Mouse (Mus musculus): ENCODE measurements at regions not wholly inside any gene's neighbourhood (a gene's known extent, or its start where the extent isn't known, plus 50 kb on each side); places are given as distances from the start of the nearest gene placed in this dataset.
"Not testable (repeated sequence)": the region's sequence is repeated elsewhere in the genome, so short reads cannot be mapped to it uniquely, and the experiment has no call there.

GRCm38 (mm10) chr14:74201710-74202109 is 438.9 kb upstream of the Htr2a start:
- DNase-seq (ENCODE audit: low spot score): no peak

- no peak for DNase-seq (ENCODE audit: low spot score)
Measured at GRCm38 (mm10) chr14:74205011-74205410, 435.6 kb upstream of the Htr2a start.

GRCm38 (mm10) chr14:74217914-74218446 is 422.7 kb upstream of the Htr2a start:
- no peak for DNase-seq (ENCODE audit: low spot score)

- DNase-seq (ENCODE audit: low spot score): no peak
Measured at GRCm38 (mm10) chr14:74219761-74220160, 420.9 kb upstream of the Htr2a start.

GRCm38 (mm10) chr14:74222093-74222492 is 418.5 kb upstream of the Htr2a start:
- DNase-seq (ENCODE audit: low spot score): no peak

GRCm38 (mm10) chr14:74229560-74230187 is 411.0 kb upstream of the Htr2a start:
- no peak for DNase-seq (ENCODE audit: low spot score)

GRCm38 (mm10) chr14:74240212-74240611 is 400.4 kb upstream of the Htr2a start:
- no peak for DNase-seq (ENCODE audit: low spot score)

- no peak for DNase-seq (ENCODE audit: low spot score)
Measured at GRCm38 (mm10) chr14:74249263-74249878, 391.3 kb upstream of the Htr2a start.

- DNase-seq (ENCODE audit: low spot score): no peak
Measured at GRCm38 (mm10) chr14:74250021-74250420, 390.6 kb upstream of the Htr2a start.

GRCm38 (mm10) chr14:74252189-74253145 is 388.2 kb upstream of the Htr2a start:
- no peak for DNase-seq (ENCODE audit: low spot score)

GRCm38 (mm10) chr14:74255000-74255399 is 385.6 kb upstream of the Htr2a start:
- no peak for DNase-seq (ENCODE audit: low spot score)

GRCm38 (mm10) chr14:74259437-74259836 is 381.2 kb upstream of the Htr2a start:
- DNase-seq (ENCODE audit: low spot score): no peak

GRCm38 (mm10) chr14:74267086-74267485 is 373.6 kb upstream of the Htr2a start:
- DNase-seq (ENCODE audit: low spot score): no peak

- DNase-seq (ENCODE audit: low spot score): no peak
Measured at GRCm38 (mm10) chr14:74294560-74294959, 346.1 kb upstream of the Htr2a start.

GRCm38 (mm10) chr14:74304483-74304882 is 336.2 kb upstream of the Htr2a start:
- no peak for DNase-seq (ENCODE audit: low spot score)

- no peak for DNase-seq (ENCODE audit: low spot score)
Measured at GRCm38 (mm10) chr14:74306717-74307307, 333.8 kb upstream of the Htr2a start.

GRCm38 (mm10) chr14:74309451-74309850 is 331.2 kb upstream of the Htr2a start:
- not testable (repeated sequence) for DNase-seq (ENCODE audit: low spot score)

GRCm38 (mm10) chr14:74327291-74327690 is 313.3 kb upstream of the Htr2a start:
- no peak for DNase-seq (ENCODE audit: low spot score)

- no peak for DNase-seq (ENCODE audit: low spot score)
Measured at GRCm38 (mm10) chr14:74350751-74351150, 289.9 kb upstream of the Htr2a start.

GRCm38 (mm10) chr14:74352286-74352685 is 288.4 kb upstream of the Htr2a start:
- no peak for DNase-seq (ENCODE audit: low spot score)

GRCm38 (mm10) chr14:74358730-74359444 is 281.8 kb upstream of the Htr2a start:
- no peak for DNase-seq (ENCODE audit: low spot score)

Data from urinary bladder, postnatal 14 days (tissue).